Mouse (Mus musculus): ENCODE results near the gene Tex13a. TPM values are rescaled to one million over a fixed set of nuclear protein-coding genes. Genes with fewer than 3 reads are reported as not detected.

The Tex13a gene
- not detected in 2 replicates for polyA plus RNA-seq (2014; fragmentation: Nextera tagmentation; extraction: Ambion mirVana)

DNA sequence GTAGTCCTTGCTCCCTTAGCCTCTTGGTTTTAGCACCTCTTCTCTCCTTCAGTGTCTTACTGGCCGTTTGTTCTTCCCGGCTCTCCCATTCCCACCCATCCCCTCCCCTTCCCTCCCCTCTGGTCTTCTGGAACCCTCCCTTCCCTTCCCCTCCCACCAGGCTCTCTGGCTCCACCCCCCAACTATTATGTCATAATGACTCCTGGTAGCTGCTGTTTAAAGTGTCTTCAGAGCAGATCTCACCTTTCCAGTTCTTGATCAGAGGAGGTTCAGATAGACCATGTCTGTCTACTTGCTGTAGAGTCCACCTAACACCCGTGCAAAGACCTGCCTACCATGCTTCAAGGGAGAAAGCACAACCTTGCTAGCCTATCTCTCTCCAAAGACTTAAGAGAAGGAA, at the start of gene Tex13a:
TSS of gene Tex13a (minus strand) at position 101 of the 400 bp plus-strand sequence.
- WGBS: 88% methylated on average over 3 of the region's 3 CpGs
- no peak for ATAC-seq (ENCODE audit: low FRiP score)
- H3K4me3 ChIP-seq (replicated peaks; ENCODE audit: low read length): no peak within 1 kb of the TSS
- no peaks in the 10 kb centered on the region for H3K4me1 ChIP-seq (replicated peaks; ENCODE audit: control insufficient read depth, insufficient read depth, low read length)
- no peak within 1 kb of the TSS for H3K4me2 ChIP-seq (replicated peaks)
- no peak within 1 kb of the TSS for H3K9ac ChIP-seq
- H3K27me3 ChIP-seq (ENCODE audit: control insufficient read depth, insufficient read depth, low read length): peaks cover 3% of the 10 kb centered on the region; the same call in 1 of the 2 replicates
- H3K27ac ChIP-seq: no peak within 1 kb of the TSS
- DNase-seq (ENCODE audit: low spot score): no peak
- no peaks in the 10 kb centered on the region for H3K9me3 ChIP-seq (ENCODE audit: control insufficient read depth, low read length)
- no peaks in the 10 kb centered on the region for H3K36me3 ChIP-seq (replicated peaks; ENCODE audit: control insufficient read depth, insufficient read depth)

DNA sequence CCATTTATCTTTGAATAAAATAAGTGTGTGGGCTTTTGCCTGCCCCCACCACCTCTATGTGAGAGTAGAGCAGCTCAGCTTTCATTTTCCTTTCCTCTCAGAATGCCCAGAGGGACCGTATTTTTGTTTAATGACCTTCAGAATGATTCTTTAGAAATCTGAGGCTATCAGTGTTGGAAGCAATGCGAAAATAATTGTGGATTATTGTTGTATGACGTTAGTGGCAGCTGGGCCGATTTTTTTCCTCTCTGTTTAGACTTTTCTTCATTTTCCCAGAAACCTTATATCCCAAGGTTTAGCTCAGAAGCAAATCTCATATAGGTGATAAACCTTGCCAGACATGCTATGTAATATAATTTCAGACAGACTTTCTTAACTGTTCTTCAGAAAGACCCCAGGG, 25.2 kb upstream of the Tex13a start:
- Histone ChIP-seq H3K4me2 (replicated peaks) (no peak overlapping the region), H3K27ac (no peak overlapping the region), H3K36me3 (replicated peaks; ENCODE audit: control insufficient read depth, insufficient read depth) (no peaks in the 10 kb centered on the region), H3K27me3 (ENCODE audit: control insufficient read depth, insufficient read depth, low read length) (no peaks in the 10 kb centered on the region), H3K4me3 (replicated peaks; ENCODE audit: low read length) (no peak overlapping the region), H3K9me3 (ENCODE audit: control insufficient read depth, low read length) (no peaks in the 10 kb centered on the region), H3K9ac (no peak overlapping the region), H3K4me1 (replicated peaks; ENCODE audit: control insufficient read depth, insufficient read depth, low read length) (no peaks in the 10 kb centered on the region)
- ATAC-seq (ENCODE audit: low FRiP score): no peak
- no peak for DNase-seq (ENCODE audit: low spot score)
- WGBS: 53% methylated on average over 4 of the region's 4 CpGs

DNA sequence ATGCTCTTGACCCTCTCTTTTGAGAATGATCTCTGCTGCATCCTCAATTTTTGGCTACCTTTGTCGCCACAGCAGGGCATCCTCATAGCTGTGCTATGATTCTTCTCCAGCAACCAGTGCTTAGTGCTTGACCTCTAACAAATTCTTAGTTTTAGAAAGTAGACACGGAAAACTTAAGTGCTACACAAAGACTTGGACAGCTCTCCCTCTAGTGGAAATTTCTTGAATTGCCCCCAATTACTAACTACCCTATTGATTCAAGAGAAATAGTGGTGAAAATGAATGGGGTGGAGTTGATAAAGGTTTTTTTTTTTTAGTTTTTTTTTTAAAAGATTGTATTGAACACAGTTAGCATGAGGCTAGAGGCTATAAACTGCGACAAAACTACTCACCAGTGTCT, 39.2 kb downstream of the Tex13a start:
- H3K4me2 ChIP-seq (replicated peaks): no peak overlapping the region
- ATAC-seq (ENCODE audit: low FRiP score) (no peak), DNase-seq (ENCODE audit: low spot score) (peak; percentile 69)
- H3K27me3 ChIP-seq (ENCODE audit: control insufficient read depth, insufficient read depth, low read length): no peaks in the 10 kb centered on the region
- H3K9ac ChIP-seq: no peak overlapping the region
- H3K9me3 ChIP-seq (ENCODE audit: control insufficient read depth, low read length): no peaks in the 10 kb centered on the region
- WGBS: 17% methylated on average over 3 of the region's 3 CpGs
- H3K27ac ChIP-seq: no peak overlapping the region
- no peaks in the 10 kb centered on the region for H3K36me3 ChIP-seq (replicated peaks; ENCODE audit: control insufficient read depth, insufficient read depth)
- no peaks in the 10 kb centered on the region for H3K4me1 ChIP-seq (replicated peaks; ENCODE audit: control insufficient read depth, insufficient read depth, low read length)
- H3K4me3 ChIP-seq (replicated peaks; ENCODE audit: low read length): no peak overlapping the region

Data from hindbrain, embryonic 14.5 days (tissue).